Mouse (Mus musculus): Measurements from ENCODE around the gene Spock1. TPM values are rescaled to one million over a fixed set of nuclear protein-coding genes. Genes with fewer than 3 reads are reported as not detected.

The Spock1 gene
- polyA plus RNA-seq, 1 experiment from 2014 or later: 0.49 TPM

DNA sequence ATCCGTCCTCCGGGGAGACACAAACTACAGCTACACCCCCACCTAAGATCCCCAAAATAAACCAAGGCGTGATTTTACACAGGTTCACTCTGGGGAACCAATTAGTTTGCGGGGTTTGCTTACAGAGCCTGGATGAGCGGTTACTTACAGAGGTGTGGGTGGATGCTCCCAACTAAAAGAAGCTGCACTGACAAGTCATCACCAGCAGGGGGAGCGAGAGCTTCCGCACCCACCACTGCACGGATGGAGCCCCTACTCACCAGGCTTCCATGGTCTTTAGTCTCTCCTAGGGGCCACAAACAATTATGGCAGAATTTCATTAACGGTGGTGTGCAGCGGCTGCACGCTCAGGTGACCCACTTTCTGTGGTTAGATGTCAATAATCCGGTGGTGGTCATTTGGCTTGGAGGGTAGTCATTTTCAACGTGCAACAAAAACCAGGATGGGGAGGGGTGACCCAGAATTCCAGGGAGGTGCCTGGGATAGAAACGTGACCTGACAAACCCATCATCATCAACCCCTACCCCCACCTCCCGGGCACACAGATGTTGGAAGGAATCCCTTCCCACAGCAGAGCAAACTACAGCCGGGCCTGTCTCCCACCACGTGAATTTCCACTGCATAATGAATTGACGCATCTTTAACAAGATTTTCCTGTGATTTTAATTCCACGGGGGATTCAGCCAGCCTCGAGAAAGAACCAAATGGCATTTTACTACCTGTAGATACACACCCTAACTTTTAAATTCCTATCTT, 186.4 kb downstream of the Spock1 start:
- no peak overlapping the region for H3K4me2 ChIP-seq (ENCODE audit: low read length)
- no peaks in the 10 kb centered on the region for H3K36me3 ChIP-seq (ENCODE audit: insufficient read depth, low read length)
- no peaks in the 10 kb centered on the region for H3K9me3 ChIP-seq (replicated peaks; ENCODE audit: low read length)
- ATAC-seq (replicated peaks; ENCODE audit: low FRiP score, low read depth) (peak; percentile 46; the same call in 1 of the 2 replicates), DNase-seq (ENCODE audit: low spot score) (peak; percentile 43)
- no peaks in the 10 kb centered on the region for H3K4me1 ChIP-seq (replicated peaks; ENCODE audit: insufficient read depth, low read length)
- no peaks in the 10 kb centered on the region for H3K27me3 ChIP-seq (ENCODE audit: insufficient read depth, low read length)
- no peak overlapping the region for H3K9ac ChIP-seq (ENCODE audit: low read depth, low read length)
- peak; percentile 74 for TF ChIP-seq CTCF (IDR thresholded peaks at IDR 0.05; ENCODE audit: low read depth)
- WGBS: 52% methylated on average over 20 of the region's 20 CpGs
- H3K27ac ChIP-seq: no peak overlapping the region
- no peak overlapping the region for H3K4me3 ChIP-seq (replicated peaks; ENCODE audit: low read depth, low read length)

- Histone ChIP-seq H3K9ac (ENCODE audit: low read depth, low read length) (no peak overlapping the region), H3K27me3 (ENCODE audit: insufficient read depth, low read length) (no peaks in the 10 kb centered on the region), H3K4me1 (replicated peaks; ENCODE audit: insufficient read depth, low read length) (no peaks in the 10 kb centered on the region), H3K4me3 (replicated peaks; ENCODE audit: low read depth, low read length) (no peak overlapping the region), H3K27ac (no peak overlapping the region), H3K36me3 (ENCODE audit: insufficient read depth, low read length) (no peaks in the 10 kb centered on the region), H3K4me2 (ENCODE audit: low read length) (no peak overlapping the region), H3K9me3 (replicated peaks; ENCODE audit: low read length) (no peaks in the 10 kb centered on the region)
- ATAC-seq (replicated peaks; ENCODE audit: low FRiP score, low read depth) (no peak), DNase-seq (ENCODE audit: low spot score) (no peak)
- TF ChIP-seq CTCF (IDR thresholded peaks at IDR 0.05; ENCODE audit: low read depth): no peak
- 33% methylated on average over 5 of the region's 5 CpGs for WGBS
Measured at GRCm38 (mm10) chr13:57718087-57718486, 190.0 kb downstream of the Spock1 start.

GRCm38 (mm10) chr13:57712910-57713309, 195.2 kb downstream of the Spock1 start:
- H3K4me3 ChIP-seq (replicated peaks; ENCODE audit: low read depth, low read length): no peak overlapping the region
- H3K27me3 ChIP-seq (ENCODE audit: insufficient read depth, low read length): no peaks in the 10 kb centered on the region
- no peak overlapping the region for H3K4me2 ChIP-seq (ENCODE audit: low read length)
- no peak overlapping the region for H3K27ac ChIP-seq
- no peaks in the 10 kb centered on the region for H3K4me1 ChIP-seq (replicated peaks; ENCODE audit: insufficient read depth, low read length)
- no peak overlapping the region for H3K9ac ChIP-seq (ENCODE audit: low read depth, low read length)
- no peak for DNase-seq (ENCODE audit: low spot score)
- H3K9me3 ChIP-seq (replicated peaks; ENCODE audit: low read length): no peaks in the 10 kb centered on the region
- ATAC-seq (replicated peaks; ENCODE audit: low FRiP score, low read depth): no peak
- no peaks in the 10 kb centered on the region for H3K36me3 ChIP-seq (ENCODE audit: insufficient read depth, low read length)
- 81% methylated on average over 4 of the region's 4 CpGs for WGBS
- no peak for TF ChIP-seq CTCF (IDR thresholded peaks at IDR 0.05; ENCODE audit: low read depth)

- Histone ChIP-seq H3K27ac (no peak overlapping the region), H3K36me3 (ENCODE audit: insufficient read depth, low read length) (no peaks in the 10 kb centered on the region), H3K9me3 (replicated peaks; ENCODE audit: low read length) (no peaks in the 10 kb centered on the region), H3K27me3 (ENCODE audit: insufficient read depth, low read length) (no peaks in the 10 kb centered on the region), H3K4me1 (replicated peaks; ENCODE audit: insufficient read depth, low read length) (no peaks in the 10 kb centered on the region), H3K4me2 (ENCODE audit: low read length) (no peak overlapping the region), H3K9ac (ENCODE audit: low read depth, low read length) (no peak overlapping the region), H3K4me3 (replicated peaks; ENCODE audit: low read depth, low read length) (no peak overlapping the region)
- no peak for DNase-seq (ENCODE audit: low spot score)
- TF ChIP-seq CTCF (IDR thresholded peaks at IDR 0.05; ENCODE audit: low read depth): no peak
- no peak for ATAC-seq (replicated peaks; ENCODE audit: low FRiP score, low read depth)
Measured at GRCm38 (mm10) chr13:57708425-57708824, 199.7 kb downstream of the Spock1 start.

GRCm38 (mm10) chr13:57702966-57703365, 205.2 kb downstream of the Spock1 start:
- no peak for TF ChIP-seq CTCF (IDR thresholded peaks at IDR 0.05; ENCODE audit: low read depth)
- Histone ChIP-seq H3K4me3 (replicated peaks; ENCODE audit: low read depth, low read length) (no peak overlapping the region), H3K36me3 (ENCODE audit: insufficient read depth, low read length) (no peaks in the 10 kb centered on the region), H3K4me2 (ENCODE audit: low read length) (no peak overlapping the region), H3K27me3 (ENCODE audit: insufficient read depth, low read length) (no peaks in the 10 kb centered on the region), H3K27ac (no peak overlapping the region), H3K9me3 (replicated peaks; ENCODE audit: low read length) (no peaks in the 10 kb centered on the region), H3K4me1 (replicated peaks; ENCODE audit: insufficient read depth, low read length) (no peaks in the 10 kb centered on the region), H3K9ac (ENCODE audit: low read depth, low read length) (no peak overlapping the region)
- DNase-seq (ENCODE audit: low spot score) (no peak), ATAC-seq (replicated peaks; ENCODE audit: low FRiP score, low read depth) (no peak)
- WGBS: 94% methylated on average over 2 of the region's 2 CpGs

DNA sequence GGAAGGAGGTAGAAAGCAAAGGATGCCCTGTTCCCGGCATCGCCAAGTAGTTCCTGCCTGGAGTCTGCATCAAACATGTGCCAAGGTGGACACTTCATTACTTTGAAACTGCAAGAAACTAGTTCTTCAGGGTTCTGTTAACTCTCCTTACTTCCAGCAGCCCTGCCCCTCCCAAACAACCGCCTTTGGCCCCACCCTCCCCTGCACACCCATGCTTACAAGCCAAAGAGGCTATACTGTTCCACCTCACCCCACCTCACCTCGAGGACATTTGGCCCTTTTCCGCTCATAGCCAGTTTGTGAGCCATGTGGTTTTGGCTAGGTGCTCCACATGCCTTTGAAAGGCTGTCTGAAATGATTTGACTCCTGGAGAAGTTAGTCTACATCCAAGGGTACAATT, 211.4 kb downstream of the Spock1 start:
- Histone ChIP-seq H3K27ac (no peak overlapping the region), H3K4me1 (replicated peaks; ENCODE audit: insufficient read depth, low read length) (no peaks in the 10 kb centered on the region), H3K9me3 (replicated peaks; ENCODE audit: low read length) (no peaks in the 10 kb centered on the region), H3K9ac (ENCODE audit: low read depth, low read length) (no peak overlapping the region), H3K4me3 (replicated peaks; ENCODE audit: low read depth, low read length) (no peak overlapping the region), H3K4me2 (ENCODE audit: low read length) (no peak overlapping the region), H3K36me3 (ENCODE audit: insufficient read depth, low read length) (no peaks in the 10 kb centered on the region), H3K27me3 (ENCODE audit: insufficient read depth, low read length) (no peaks in the 10 kb centered on the region)
- 51% methylated on average over 5 of the region's 5 CpGs for WGBS
- DNase-seq (ENCODE audit: low spot score) (no peak), ATAC-seq (replicated peaks; ENCODE audit: low FRiP score, low read depth) (no peak)
- TF ChIP-seq CTCF (IDR thresholded peaks at IDR 0.05; ENCODE audit: low read depth): no peak

DNA sequence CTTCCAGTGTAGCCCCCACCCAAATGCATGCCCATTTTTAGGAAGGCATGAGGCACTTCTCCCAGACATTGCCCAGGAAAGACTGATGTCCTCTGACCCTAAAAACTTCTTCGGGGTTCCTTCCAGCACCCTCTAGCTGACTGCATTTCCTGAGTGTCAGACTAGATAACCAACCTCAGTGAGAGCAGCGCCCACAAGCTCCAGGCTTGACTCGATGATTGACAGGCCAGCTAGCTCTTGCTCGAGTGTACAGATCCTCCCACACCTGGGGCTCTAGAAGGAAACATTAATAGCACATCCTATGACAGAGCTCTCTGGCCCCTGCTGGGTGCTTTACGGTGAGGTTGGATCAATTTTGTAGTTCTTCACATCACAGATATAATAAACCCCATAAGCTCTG, 219.2 kb downstream of the Spock1 start:
- H3K4me3 ChIP-seq (replicated peaks; ENCODE audit: low read depth, low read length): no peak overlapping the region
- no peaks in the 10 kb centered on the region for H3K27me3 ChIP-seq (ENCODE audit: insufficient read depth, low read length)
- H3K9ac ChIP-seq (ENCODE audit: low read depth, low read length): no peak overlapping the region
- no peak overlapping the region for H3K4me2 ChIP-seq (ENCODE audit: low read length)
- no peaks in the 10 kb centered on the region for H3K9me3 ChIP-seq (replicated peaks; ENCODE audit: low read length)
- ATAC-seq (replicated peaks; ENCODE audit: low FRiP score, low read depth) (no peak), DNase-seq (ENCODE audit: low spot score) (no peak)
- no peaks in the 10 kb centered on the region for H3K36me3 ChIP-seq (ENCODE audit: insufficient read depth, low read length)
- H3K27ac ChIP-seq: no peak overlapping the region
- no peak for TF ChIP-seq CTCF (IDR thresholded peaks at IDR 0.05; ENCODE audit: low read depth)
- WGBS: 62% methylated on average over 5 of the region's 5 CpGs
- H3K4me1 ChIP-seq (replicated peaks; ENCODE audit: insufficient read depth, low read length): no peaks in the 10 kb centered on the region

All from kidney, postnatal 0 days (tissue).